Mouse (Mus musculus): ENCODE results near the gene BC004004.
"Not testable (repeated sequence)": the region's sequence is repeated elsewhere in the genome, so short reads cannot be mapped to it uniquely, and the experiment has no call there.

The BC004004 gene

GRCm38 (mm10) chr17:29300926-29301325, 32.3 kb downstream of the BC004004 start:
- DNase-seq: no peak

- DNase-seq: no peak
These were observed 32.8 kb downstream of the BC004004 start for GRCm38 (mm10) chr17:29301421-29301820.

- no peak for DNase-seq
These were observed 33.6 kb downstream of the BC004004 start for GRCm38 (mm10) chr17:29302149-29302548.

- DNase-seq: no peak
These were observed 34.5 kb downstream of the BC004004 start for GRCm38 (mm10) chr17:29303087-29303486.

- no peak for DNase-seq
These were observed 35.3 kb downstream of the BC004004 start for GRCm38 (mm10) chr17:29303856-29304255.

- DNase-seq: peak; percentile 37 to 53
These were observed 35.9 kb downstream of the BC004004 start for GRCm38 (mm10) chr17:29304376-29305057.

- peak; percentile 50 to 58 for DNase-seq
These were observed 36.6 kb downstream of the BC004004 start for GRCm38 (mm10) chr17:29305058-29305806.

GRCm38 (mm10) chr17:29305871-29306270, 37.3 kb downstream of the BC004004 start:
- no peak for DNase-seq

- no peak for DNase-seq
These were observed 41.6 kb downstream of the BC004004 start for GRCm38 (mm10) chr17:29310056-29310623.

- DNase-seq: no peak
These were observed 43.0 kb downstream of the BC004004 start for GRCm38 (mm10) chr17:29311602-29312001.

- DNase-seq: no peak
These were observed 43.5 kb downstream of the BC004004 start for GRCm38 (mm10) chr17:29312082-29312481.

GRCm38 (mm10) chr17:29313300-29313699, 44.7 kb downstream of the BC004004 start:
- no peak for DNase-seq

- DNase-seq: no peak
These were observed 47.3 kb downstream of the BC004004 start for GRCm38 (mm10) chr17:29315672-29316465.

- DNase-seq: no peak
These were observed 48.3 kb downstream of the BC004004 start for GRCm38 (mm10) chr17:29316891-29317290.

GRCm38 (mm10) chr17:29317380-29317779, 48.8 kb downstream of the BC004004 start, which contains the start of gene Pi16:
Pi16 (plus strand) TSS chr17:29317680.
- not testable (repeated sequence) for DNase-seq

GRCm38 (mm10) chr17:29318731-29319250, 50.2 kb downstream of the BC004004 start:
- no peak for DNase-seq

GRCm38 (mm10) chr17:29319476-29319875, 50.9 kb downstream of the BC004004 start:
- no peak for DNase-seq

- no peak for DNase-seq
These were observed 51.5 kb downstream of the BC004004 start for GRCm38 (mm10) chr17:29319881-29320639.

GRCm38 (mm10) chr17:29321765-29322602, 53.4 kb downstream of the BC004004 start:
- peak in 1 of 2 experiments; percentile 2 for DNase-seq

GRCm38 (mm10) chr17:29322603-29322962, 54.0 kb downstream of the BC004004 start:
- DNase-seq: peak; percentile 90 to 92

- DNase-seq: no peak
These were observed 55.0 kb downstream of the BC004004 start for GRCm38 (mm10) chr17:29323625-29324024.
